Mouse (Mus musculus) 416B (cell line): ENCODE data around the gene Xdh.

Experiments used
- DNase-seq: peaks from one replicate; pipeline ENCODE4 v3.0.0; 2011; ENCODE audit warnings: low read depth

Gene Xdh

DNA sequence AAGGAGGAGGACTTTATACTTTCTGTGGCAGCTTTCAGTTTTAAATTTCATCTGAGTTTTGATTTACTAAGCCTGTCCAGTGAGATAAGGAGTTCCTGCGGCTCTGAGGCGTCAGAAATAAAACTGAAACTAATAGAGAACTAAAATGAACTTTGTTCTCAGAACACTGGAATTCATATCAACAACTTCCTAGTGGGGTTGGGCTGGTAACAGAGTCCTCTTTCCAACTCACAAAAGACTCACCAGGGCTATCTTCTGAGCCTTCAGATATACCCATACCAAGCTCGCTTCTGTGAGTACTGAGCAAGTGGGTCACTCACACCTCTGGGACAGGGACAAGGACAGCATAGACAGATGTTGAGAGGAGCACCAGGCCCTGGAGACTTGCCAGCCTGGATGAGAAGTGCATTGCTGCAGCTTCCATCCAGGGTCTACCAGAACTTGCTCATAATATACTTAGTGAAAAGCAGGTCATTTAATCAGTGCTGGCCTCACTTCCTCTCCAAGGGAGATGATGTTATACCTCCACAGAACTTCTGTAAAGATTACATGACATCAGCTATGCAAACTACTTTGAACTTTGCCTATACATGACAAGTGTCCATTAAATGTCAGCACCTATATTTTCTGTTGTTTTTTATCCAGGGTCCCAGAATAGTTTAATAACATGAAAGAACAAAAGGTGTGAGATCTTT is 7.6 kb downstream of the Xdh start:
- peak; percentile 70 for DNase-seq

DNA sequence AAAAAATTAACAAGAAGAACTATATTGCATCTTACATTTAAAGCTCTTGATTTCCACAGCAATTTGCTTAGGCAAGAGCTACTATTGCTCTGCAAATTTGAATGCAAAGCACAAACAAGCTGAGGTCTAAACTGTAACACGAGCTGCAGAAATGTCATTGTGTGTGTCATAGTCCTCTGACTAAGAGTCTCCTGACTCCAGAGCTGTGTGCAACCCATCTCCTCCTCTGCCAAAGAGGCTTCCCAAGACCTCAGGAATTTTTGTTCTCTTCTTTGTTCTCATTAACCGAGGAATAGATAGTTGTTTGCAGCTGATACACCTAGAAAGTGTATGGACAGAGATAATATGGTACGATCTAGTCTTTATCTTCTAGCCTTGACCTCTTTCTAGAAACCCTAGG is 8.2 kb downstream of the Xdh start:
- peak; percentile 71 for DNase-seq

- DNase-seq, result no peak
Observed at GRCm38 (mm10) chr17:73937073-73937472, 12.9 kb downstream of the Xdh start.

- no peak for DNase-seq
Observed at GRCm38 (mm10) chr17:73935163-73935562, 14.8 kb downstream of the Xdh start.

- DNase-seq, result no peak
Observed at GRCm38 (mm10) chr17:73934281-73934680, 15.7 kb downstream of the Xdh start.

DNA sequence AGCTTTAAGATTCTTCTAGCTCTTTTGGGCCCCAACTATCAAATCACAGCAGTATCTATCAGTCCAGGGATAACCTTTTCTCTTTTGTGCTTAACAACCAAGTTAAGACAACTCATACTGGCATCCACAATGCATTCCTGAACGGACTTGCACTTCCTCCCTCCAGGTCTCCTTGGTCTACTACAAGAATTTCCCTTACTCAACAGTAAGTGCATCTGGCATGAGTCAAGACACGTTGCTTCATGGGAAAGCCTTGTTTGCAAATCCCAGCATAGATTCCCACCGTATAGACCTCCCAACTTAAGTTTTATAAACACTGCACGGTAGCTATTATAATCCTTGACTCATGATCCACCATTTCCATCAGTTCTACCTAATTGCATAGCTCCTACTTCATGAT is 16.4 kb downstream of the Xdh start:
- DNase-seq, result no peak

GRCm38 (mm10) chr17:73932497-73933059 is 17.4 kb downstream of the Xdh start:
- DNase-seq, result no peak

GRCm38 (mm10) chr17:73919520-73919919 is 30.5 kb downstream of the Xdh start:
- no peak for DNase-seq

DNA sequence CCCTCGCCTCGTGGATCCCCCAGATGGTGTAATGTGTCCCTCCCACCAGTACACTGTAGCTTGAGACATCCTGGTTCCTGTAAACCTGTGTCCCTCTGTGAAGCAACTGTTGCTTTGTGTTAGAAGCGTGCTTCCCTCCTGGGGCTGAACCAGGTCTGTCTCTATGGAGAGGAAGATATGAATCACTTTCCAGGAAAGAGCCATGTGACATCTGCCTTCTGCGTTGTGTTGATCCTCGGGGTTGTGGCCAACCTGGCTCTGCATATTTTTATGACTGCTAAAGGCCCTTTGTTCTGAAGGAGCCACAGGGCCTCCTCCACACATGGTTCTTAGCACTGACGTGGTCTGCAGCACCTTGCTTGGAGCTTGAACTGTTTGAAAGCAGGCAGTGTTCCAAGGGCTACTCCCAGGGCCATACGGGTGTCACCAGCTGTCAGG is 31.0 kb downstream of the Xdh start:
- DNase-seq, result peak; percentile 70

- DNase-seq, result no peak
Observed at GRCm38 (mm10) chr17:73918138-73918537, 31.9 kb downstream of the Xdh start.

DNA sequence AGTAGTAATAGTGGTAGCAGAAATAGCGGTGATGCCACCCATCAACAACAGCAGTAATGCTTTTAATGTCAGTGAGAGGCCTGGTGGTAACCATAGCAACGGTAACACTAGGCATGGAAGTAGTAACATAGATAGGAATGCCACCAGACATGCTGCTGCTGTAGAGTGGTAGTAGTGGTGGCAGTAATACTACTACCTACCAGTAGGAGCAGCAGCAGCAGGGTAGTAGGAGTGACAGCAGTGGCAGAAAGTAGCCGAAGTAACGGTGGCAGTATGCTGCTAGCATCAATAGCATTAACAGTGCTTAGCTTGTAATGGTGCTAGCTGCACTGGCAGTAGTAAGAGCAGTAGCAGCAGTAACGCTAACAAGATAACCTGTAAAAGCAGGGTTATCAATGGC is 32.3 kb downstream of the Xdh start:
- DNase-seq, result peak; percentile 18

- no peak for DNase-seq
Observed at GRCm38 (mm10) chr17:73914730-73915129, 35.3 kb downstream of the Xdh start.

DNA sequence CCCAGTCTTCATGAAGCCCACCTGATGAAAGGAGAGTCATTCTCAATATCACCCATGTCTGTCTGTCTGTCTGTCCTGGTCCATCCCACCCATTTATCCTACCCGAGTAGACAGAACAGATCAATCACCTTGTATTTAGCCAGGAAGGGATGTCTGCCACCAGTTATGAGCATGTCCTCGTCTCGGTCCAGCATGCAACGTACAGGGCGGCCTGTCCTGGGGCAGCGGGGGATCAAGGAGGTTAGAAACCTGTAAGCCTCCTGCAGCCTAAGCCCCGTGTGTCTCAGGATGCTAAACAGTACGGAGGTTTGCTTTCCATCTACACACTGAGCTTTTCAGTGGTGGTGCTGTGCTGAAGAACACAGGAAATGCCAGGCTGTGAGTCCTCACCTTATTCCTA is 43.9 kb downstream of the Xdh start:
- DNase-seq, result no peak

DNA sequence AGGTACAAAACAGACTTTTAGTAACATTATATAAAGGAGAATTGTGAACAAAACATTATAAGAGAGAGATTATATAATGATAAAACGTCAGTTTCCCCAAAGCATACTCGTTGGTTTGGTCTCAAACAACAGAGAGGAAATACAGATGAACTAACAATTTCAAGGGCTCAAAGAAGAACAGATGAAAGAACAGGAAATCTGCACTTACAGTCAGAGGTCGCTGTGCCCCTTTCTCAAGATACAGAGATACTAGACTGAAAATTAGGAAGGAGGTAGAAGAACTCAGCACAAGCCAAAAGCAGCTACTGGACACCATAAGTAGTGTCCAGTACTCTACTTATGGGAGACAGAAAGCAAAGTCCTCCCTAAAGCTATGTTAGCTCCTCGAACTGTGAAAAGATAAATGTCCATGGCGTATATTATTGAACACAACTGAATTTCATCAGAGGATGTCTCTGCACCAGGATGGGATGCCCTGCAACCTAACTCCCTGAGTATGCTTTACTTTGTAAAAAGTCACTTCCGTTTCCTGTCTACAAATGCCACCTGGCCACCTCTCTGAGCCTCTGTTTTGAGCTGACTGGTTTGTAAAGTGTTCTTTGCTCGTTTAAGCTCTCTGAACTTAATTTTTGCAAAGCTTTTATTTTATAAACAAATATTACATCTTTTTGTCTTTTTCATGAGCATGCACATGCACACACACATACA is 44.8 kb downstream of the Xdh start:
- no peak for DNase-seq

DNA sequence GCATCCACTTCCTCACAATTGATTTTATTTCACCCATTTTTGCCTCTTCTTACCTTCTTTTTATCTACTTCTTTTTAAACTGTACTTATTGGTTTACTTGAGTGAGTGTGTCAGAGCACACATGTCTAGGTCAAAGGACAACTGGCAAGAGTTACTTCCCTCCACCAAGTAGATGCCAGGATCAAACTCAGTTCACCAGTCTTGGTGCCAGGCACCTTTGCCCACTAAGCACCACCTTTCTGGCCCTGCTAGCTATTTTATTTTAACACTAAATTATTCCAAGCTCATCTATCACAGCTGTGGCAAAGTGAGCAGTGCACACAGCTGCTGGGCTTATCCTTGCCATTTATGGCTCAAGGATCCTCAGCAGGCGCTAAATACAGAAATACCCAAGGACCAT is 46.9 kb downstream of the Xdh start:
- DNase-seq, result no peak

- peak; percentile 19 for DNase-seq
Observed at GRCm38 (mm10) chr17:73902234-73902636, 47.8 kb downstream of the Xdh start.

GRCm38 (mm10) chr17:73894399-73894798 is 55.6 kb downstream of the Xdh start:
- DNase-seq, result no peak

DNA sequence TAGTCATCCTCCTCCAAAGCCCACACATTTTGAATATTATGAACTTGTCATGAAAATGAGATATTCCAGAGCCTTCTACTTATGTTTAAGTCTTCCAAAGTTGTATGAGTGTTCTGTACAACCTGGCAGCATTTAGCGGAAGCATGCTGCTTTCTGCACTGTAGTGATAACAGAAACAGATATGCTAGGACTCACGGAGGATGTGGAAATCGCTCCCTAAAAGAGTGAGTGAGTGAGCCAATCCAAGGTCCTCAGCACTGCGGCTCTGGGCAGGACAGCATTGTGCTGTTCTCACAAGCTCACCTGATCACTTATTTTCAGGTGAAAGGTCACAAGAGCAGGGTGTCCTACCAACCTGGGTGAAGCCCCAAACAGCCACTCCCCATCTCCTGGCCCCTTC is 56.2 kb downstream of the Xdh start:
- DNase-seq, result peak; percentile 62

- DNase-seq, result peak; percentile 89
Observed at GRCm38 (mm10) chr17:73893207-73893606, 56.8 kb downstream of the Xdh start.

- peak; percentile 79 for DNase-seq
Observed at GRCm38 (mm10) chr17:73891590-73891989, 58.4 kb downstream of the Xdh start.

GRCm38 (mm10) chr17:73886071-73886785 is 63.8 kb downstream of the Xdh start:
- no peak for DNase-seq

DNA sequence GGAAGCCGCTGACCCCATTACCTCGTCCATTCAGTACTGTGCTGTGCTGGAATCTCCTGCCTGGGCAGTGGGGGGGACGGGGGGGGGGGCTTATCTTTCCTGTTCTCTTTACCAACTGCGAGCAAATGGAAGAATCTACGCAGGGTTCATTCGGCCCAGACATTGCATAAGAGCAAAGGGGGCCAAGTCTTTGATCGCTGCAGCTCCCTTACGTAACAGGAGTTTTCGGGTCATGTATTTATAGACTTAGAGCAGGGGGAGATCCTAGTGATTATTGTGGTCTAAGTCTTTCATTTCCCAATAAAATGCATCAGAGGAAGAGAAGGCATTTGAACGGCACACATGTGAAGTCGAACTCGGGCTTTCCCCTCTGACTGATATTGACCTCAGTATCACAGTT is 66.7 kb downstream of the Xdh start:
- DNase-seq, result peak; percentile 31

GRCm38 (mm10) chr17:73882194-73882593 is 67.8 kb downstream of the Xdh start:
- DNase-seq, result peak; percentile 85
